Mouse (Mus musculus): ENCODE measurements around the gene Arfip2. TPM values are rescaled to one million over a fixed set of nuclear protein-coding genes. Genes with fewer than 3 reads are reported as not detected.

Gene Arfip2
- polyA plus RNA-seq, 1 experiment from 2014 or later: 89.0 TPM

- Histone ChIP-seq H3K4me3 (replicated peaks) (peak within 1 kb of the TSS; percentile 95), H3K27ac (replicated peaks) (peak within 1 kb of the TSS; percentile 92), H3K9ac (replicated peaks) (peak within 1 kb of the TSS; percentile 94), H3K36me3 (peaks cover 21% of the 10 kb centered on the region), H3K27me3 (replicated peaks) (no peaks in the 10 kb centered on the region), H3K9me3 (replicated peaks) (no peaks in the 10 kb centered on the region), H3K4me2 (peak within 1 kb of the TSS; percentile 77), H3K4me1 (peaks cover 75% of the 10 kb centered on the region)
- peak; percentile 91 for ATAC-seq (ENCODE audit: low FRiP score)
- under 1% methylated on average over 51 of the region's 71 CpGs for WGBS
Measured at GRCm38 (mm10) chr7:105633127-105633800, 7.0 kb downstream of the Arfip2 start, which contains the start of gene Trim3. Gene Trim3, minus strand, starts transcription at chr7:105633571.

- no peaks in the 10 kb centered on the region for H3K27me3 ChIP-seq (replicated peaks)
- peak overlapping the region; percentile 94 for H3K9ac ChIP-seq (replicated peaks)
- 12% methylated on average over 4 of the region's 4 CpGs for WGBS
- H3K9me3 ChIP-seq (replicated peaks): no peaks in the 10 kb centered on the region
- peak; percentile 19 for ATAC-seq (ENCODE audit: low FRiP score)
- peak overlapping the region; percentile 95 for H3K4me3 ChIP-seq (replicated peaks)
- H3K4me1 ChIP-seq: peaks cover 75% of the 10 kb centered on the region
- peak overlapping the region; percentile 92 for H3K27ac ChIP-seq (replicated peaks)
- H3K4me2 ChIP-seq: peak overlapping the region; percentile 77
- peaks cover 15% of the 10 kb centered on the region for H3K36me3 ChIP-seq
Measured at GRCm38 (mm10) chr7:105632551-105632972, 7.7 kb downstream of the Arfip2 start.

- Histone ChIP-seq H3K4me3 (replicated peaks) (no peak overlapping the region), H3K36me3 (peaks cover 16% of the 10 kb centered on the region), H3K9me3 (replicated peaks) (no peaks in the 10 kb centered on the region), H3K4me1 (peaks cover 45% of the 10 kb centered on the region), H3K27ac (replicated peaks) (0 out of 2 replicates have a peak overlapping the region, but pooled peaks have one; percentile 33), H3K4me2 (no peak overlapping the region), H3K27me3 (replicated peaks) (no peaks in the 10 kb centered on the region), H3K9ac (replicated peaks) (no peak overlapping the region)
- no peak for ATAC-seq (ENCODE audit: low FRiP score)
- 23% methylated on average over 3 of the region's 3 CpGs for WGBS
Measured at GRCm38 (mm10) chr7:105628633-105629032, 11.6 kb downstream of the Arfip2 start.

GRCm38 (mm10) chr7:105625397-105625796 lies 14.8 kb downstream of the Arfip2 start:
- Histone ChIP-seq H3K4me2 (no peak overlapping the region), H3K27me3 (replicated peaks) (no peaks in the 10 kb centered on the region), H3K4me3 (replicated peaks) (no peak overlapping the region), H3K9ac (replicated peaks) (no peak overlapping the region), H3K27ac (replicated peaks) (no peak overlapping the region), H3K9me3 (replicated peaks) (no peaks in the 10 kb centered on the region), H3K4me1 (peaks cover 20% of the 10 kb centered on the region), H3K36me3 (peaks cover 48% of the 10 kb centered on the region)
- WGBS: 77% methylated on average over 6 of the region's 6 CpGs
- no peak for ATAC-seq (ENCODE audit: low FRiP score)

GRCm38 (mm10) chr7:105621646-105622292 lies 18.4 kb downstream of the Arfip2 start:
- no peaks in the 10 kb centered on the region for H3K4me1 ChIP-seq
- ATAC-seq (ENCODE audit: low FRiP score): no peak
- H3K9ac ChIP-seq (replicated peaks): no peak overlapping the region
- no peaks in the 10 kb centered on the region for H3K9me3 ChIP-seq (replicated peaks)
- peaks cover 83% of the 10 kb centered on the region for H3K36me3 ChIP-seq
- H3K4me3 ChIP-seq (replicated peaks): no peak overlapping the region
- no peak overlapping the region for H3K4me2 ChIP-seq
- H3K27me3 ChIP-seq (replicated peaks): no peaks in the 10 kb centered on the region
- 90% methylated on average over 8 of the region's 8 CpGs for WGBS
- no peak overlapping the region for H3K27ac ChIP-seq (replicated peaks)

- no peak for ATAC-seq (ENCODE audit: low FRiP score)
- WGBS: 85% methylated on average over 4 of the region's 4 CpGs
- no peak overlapping the region for H3K4me2 ChIP-seq
Measured at GRCm38 (mm10) chr7:105621053-105621452, 19.2 kb downstream of the Arfip2 start.

GRCm38 (mm10) chr7:105619701-105620100 lies 20.5 kb downstream of the Arfip2 start:
- H3K9me3 ChIP-seq (replicated peaks): no peaks in the 10 kb centered on the region
- H3K27ac ChIP-seq (replicated peaks): no peak overlapping the region
- H3K36me3 ChIP-seq: peaks cover 98% of the 10 kb centered on the region
- 90% methylated on average over 3 of the region's 3 CpGs for WGBS
- no peak overlapping the region for H3K4me3 ChIP-seq (replicated peaks)
- no peak overlapping the region for H3K4me2 ChIP-seq
- no peaks in the 10 kb centered on the region for H3K4me1 ChIP-seq
- H3K27me3 ChIP-seq (replicated peaks): no peaks in the 10 kb centered on the region
- no peak for ATAC-seq (ENCODE audit: low FRiP score)
- H3K9ac ChIP-seq (replicated peaks): no peak overlapping the region

More at GRCm38 (mm10) chr7:105621053-105621452, 19.2 kb downstream of the Arfip2 start:
- no peaks in the 10 kb centered on the region for H3K4me1 ChIP-seq
- no peaks in the 10 kb centered on the region for H3K9me3 ChIP-seq (replicated peaks)
- no peak overlapping the region for H3K4me3 ChIP-seq (replicated peaks)
- no peak overlapping the region for H3K9ac ChIP-seq (replicated peaks)
- H3K27ac ChIP-seq (replicated peaks): no peak overlapping the region
- no peaks in the 10 kb centered on the region for H3K27me3 ChIP-seq (replicated peaks)
- peaks cover 90% of the 10 kb centered on the region for H3K36me3 ChIP-seq

GRCm38 (mm10) chr7:105617810-105618209 lies 22.4 kb downstream of the Arfip2 start:
- Histone ChIP-seq H3K4me2 (no peak overlapping the region), H3K4me1 (no peaks in the 10 kb centered on the region), H3K4me3 (replicated peaks) (no peak overlapping the region), H3K9me3 (replicated peaks) (no peaks in the 10 kb centered on the region), H3K9ac (replicated peaks) (no peak overlapping the region), H3K27me3 (replicated peaks) (no peaks in the 10 kb centered on the region), H3K27ac (replicated peaks) (no peak overlapping the region), H3K36me3 (peaks cover 98% of the 10 kb centered on the region)
- 97% methylated on average over 22 of the region's 22 CpGs for WGBS
- ATAC-seq (ENCODE audit: low FRiP score): no peak

- Histone ChIP-seq H3K27me3 (replicated peaks) (no peaks in the 10 kb centered on the region), H3K4me2 (no peak overlapping the region), H3K4me1 (no peaks in the 10 kb centered on the region), H3K9me3 (replicated peaks) (no peaks in the 10 kb centered on the region), H3K9ac (replicated peaks) (no peak overlapping the region), H3K4me3 (replicated peaks) (no peak overlapping the region), H3K27ac (replicated peaks) (no peak overlapping the region), H3K36me3 (peaks cover 99% of the 10 kb centered on the region)
- no peak for ATAC-seq (ENCODE audit: low FRiP score)
- 94% methylated on average over 6 of the region's 6 CpGs for WGBS
Measured at GRCm38 (mm10) chr7:105616561-105616960, 23.7 kb downstream of the Arfip2 start.

GRCm38 (mm10) chr7:105615720-105616119 lies 24.5 kb downstream of the Arfip2 start:
- peaks cover 99% of the 10 kb centered on the region for H3K36me3 ChIP-seq
- H3K9me3 ChIP-seq (replicated peaks): no peaks in the 10 kb centered on the region
- no peak overlapping the region for H3K4me2 ChIP-seq
- no peak for ATAC-seq (ENCODE audit: low FRiP score)
- H3K27me3 ChIP-seq (replicated peaks): no peaks in the 10 kb centered on the region
- 83% methylated on average over 1 of the region's 1 CpGs for WGBS
- no peak overlapping the region for H3K9ac ChIP-seq (replicated peaks)
- H3K4me3 ChIP-seq (replicated peaks): no peak overlapping the region
- H3K4me1 ChIP-seq: no peaks in the 10 kb centered on the region
- H3K27ac ChIP-seq (replicated peaks): no peak overlapping the region

GRCm38 (mm10) chr7:105614400-105614799 lies 25.8 kb downstream of the Arfip2 start:
- no peaks in the 10 kb centered on the region for H3K4me1 ChIP-seq
- peaks cover 100% of the 10 kb centered on the region for H3K36me3 ChIP-seq
- 92% methylated on average over 1 of the region's 1 CpGs for WGBS

GRCm38 (mm10) chr7:105611767-105612166 lies 28.4 kb downstream of the Arfip2 start:
- ATAC-seq (ENCODE audit: low FRiP score): no peak
- Histone ChIP-seq H3K4me2 (no peak overlapping the region), H3K27me3 (replicated peaks) (no peaks in the 10 kb centered on the region), H3K9me3 (replicated peaks) (no peaks in the 10 kb centered on the region), H3K4me3 (replicated peaks) (no peak overlapping the region), H3K27ac (replicated peaks) (no peak overlapping the region), H3K9ac (replicated peaks) (no peak overlapping the region), H3K4me1 (no peaks in the 10 kb centered on the region), H3K36me3 (peaks cover 80% of the 10 kb centered on the region)
- WGBS: 90% methylated on average over 1 of the region's 1 CpGs

More at GRCm38 (mm10) chr7:105614400-105614799, 25.8 kb downstream of the Arfip2 start:
- no peak overlapping the region for H3K4me3 ChIP-seq (replicated peaks)
- H3K27ac ChIP-seq (replicated peaks): no peak overlapping the region
- H3K27me3 ChIP-seq (replicated peaks): no peaks in the 10 kb centered on the region
- H3K9ac ChIP-seq (replicated peaks): no peak overlapping the region
- H3K9me3 ChIP-seq (replicated peaks): no peaks in the 10 kb centered on the region
- no peak overlapping the region for H3K4me2 ChIP-seq
- no peak for ATAC-seq (ENCODE audit: low FRiP score)
